Mouse (Mus musculus): ENCODE results near the gene Gabrr3. TPM values are rescaled to one million over a fixed set of nuclear protein-coding genes. Genes with fewer than 3 reads are reported as not detected.

Gabrr3 gene
- total RNA-seq (2012; rRNA removed) (not detected in 2 replicates), total RNA-seq (2014; rRNA removed) (not detected in 2 replicates), polyA plus RNA-seq (2012; ENCODE audit: insufficient read length, low read depth) (not detected in 2 replicates)

DNA sequence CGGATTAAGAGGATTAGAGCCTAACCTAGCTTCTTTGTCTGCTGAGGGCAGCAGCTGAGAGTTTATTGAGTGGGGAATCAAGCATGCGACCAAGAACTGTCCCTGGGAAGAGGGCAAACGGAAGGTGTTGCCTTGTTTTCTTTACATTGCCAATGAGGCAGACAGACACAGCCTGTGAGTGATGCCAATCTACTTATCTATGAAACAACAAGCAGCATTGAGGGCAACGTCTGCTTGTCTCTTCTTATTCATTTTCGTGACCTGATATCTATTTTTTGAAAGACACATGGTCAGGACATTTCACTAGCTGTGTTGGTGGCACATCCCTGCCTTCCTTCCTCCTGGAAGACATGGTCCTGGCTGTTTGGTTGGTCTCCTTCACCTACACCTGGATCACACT lies at the start of gene Gabrr3:
Gene Gabrr3, plus strand, starts transcription at position 301 of the 400 bp plus-strand sequence.
- Histone ChIP-seq H3K27ac (ENCODE audit: insufficient read depth, low read depth) (no peak within 1 kb of the TSS), H3K27me3 (replicated peaks) (no peaks in the 10 kb centered on the region), H3K4me1 (ENCODE audit: control insufficient read depth in 1 of 2, insufficient read depth in 2 of 2) (peaks cover 4 to 10% of the 10 kb centered on the region in 2 experiments; a peak in 2 of 4 replicates), H3K36me3 (replicated peaks in 1 of 2; ENCODE audit: control insufficient read depth in 1 of 2, insufficient read depth in 1 of 2, low read length in 1 of 2) (no peaks in the 10 kb centered on the region), H3K9ac (ENCODE audit: insufficient read depth, low read depth) (no peak within 1 kb of the TSS), H3K79me2 (replicated peaks; ENCODE audit: control insufficient read depth, extremely low read depth, insufficient read depth, poor library complexity, severe bottlenecking) (no peaks in the 10 kb centered on the region), H3K4me2 (ENCODE audit: insufficient read depth, low read depth, poor library complexity, severe bottlenecking) (no peak within 1 kb of the TSS), H3K4me3 (replicated peaks in 1 of 3; ENCODE audit: low read depth in 2 of 3, low read length in 2 of 3, poor library complexity in 1 of 3) (no peak within 1 kb of the TSS), H3K9me3 (replicated peaks; ENCODE audit: low read length) (no peaks in the 10 kb centered on the region)
- in situ Hi-C loops (cut with MboI; ENCODE audit: low pct_ligation_motif_present, low pct_unique_long_range_greater_than_20kb, low sequenced_read_pairs) = loop anchor here (10.0 to 25.0 kb wide), 2 partner anchors 745 to 952 kb away; partner anchors contain the start of gene Cpox
- DNase-seq (ENCODE audit: extremely low read depth) = no peak
- dilution Hi-C loops (cut with MboI; ENCODE audit: extremely low pct_ligation_motif_present, extremely low pct_unique_long_range_greater_than_20kb, low sequenced_read_pairs) = no loop called here
- no peak for TF ChIP-seq ETS1 (conservative IDR thresholded peaks at IDR 0.05; ENCODE audit: low read depth, low read length)
- TF ChIP-seq USF1 (IDR thresholded peaks at IDR 0.05; ENCODE audit: low read depth, low read length) = no peak
- no peak for TF ChIP-seq ELF1 (IDR thresholded peaks at IDR 0.05; ENCODE audit: low read depth, low read length)
- TF ChIP-seq JUND (conservative IDR thresholded peaks at IDR 0.05; ENCODE audit: low read depth, low read length) = no peak
- no peak for TF ChIP-seq JUN (IDR thresholded peaks at IDR 0.05; ENCODE audit: insufficient read depth, low read depth, low read length)
- no peak for TF ChIP-seq BHLHE40 (IDR thresholded peaks at IDR 0.05; ENCODE audit: low read depth, low read length)
- no peak for TF ChIP-seq POLR2AphosphoS2 (IDR thresholded peaks at IDR 0.05; ENCODE audit: low read depth, low read length)
- TF ChIP-seq ZMIZ1 (IDR thresholded peaks at IDR 0.05; ENCODE audit: low read depth, low read length) = no peak
- TF ChIP-seq POLR2A (IDR thresholded peaks at IDR 0.05; ENCODE audit: low read depth, low read length) = no peak
- no peak for TF ChIP-seq MAX (IDR thresholded peaks at IDR 0.05; ENCODE audit: low read length)
- TF ChIP-seq E2F4 (IDR thresholded peaks at IDR 0.05; ENCODE audit: insufficient replicate concordance, low read depth, low read length) = no peak
- no peak for TF ChIP-seq NELFE (IDR thresholded peaks at IDR 0.05; ENCODE audit: low read depth, low read length)

DNA sequence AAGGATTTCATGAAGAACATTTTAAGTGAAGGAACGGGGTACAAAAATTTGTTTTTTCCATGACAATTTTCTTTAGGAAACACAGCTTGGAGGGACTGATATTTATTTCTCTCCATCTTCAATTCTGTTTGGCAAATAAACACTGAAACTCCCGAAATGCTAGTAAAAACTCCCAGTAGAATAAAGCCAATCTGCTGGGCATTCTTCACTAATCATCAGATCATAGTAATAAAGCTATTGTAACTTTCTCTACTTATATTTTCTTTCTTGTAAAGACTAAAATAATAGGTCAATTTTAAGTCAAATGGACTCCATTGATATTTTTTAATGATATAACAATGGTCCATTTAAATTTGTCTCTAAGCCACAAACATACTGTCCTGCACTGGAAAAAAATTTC lies 43.2 kb upstream of the Gabrr3 start, which contains the start of gene Olfr209:
Gene Olfr209, minus strand, starts transcription at position 101 of the 400 bp plus-strand sequence.
- no peak within 1 kb of the TSS for H3K27ac ChIP-seq (ENCODE audit: insufficient read depth, low read depth)
- DNase-seq (ENCODE audit: extremely low read depth) = no peak
- H3K36me3 ChIP-seq (replicated peaks in 1 of 2; ENCODE audit: control insufficient read depth in 1 of 2, insufficient read depth in 1 of 2, low read length in 1 of 2) = no peaks in the 10 kb centered on the region
- no peak within 1 kb of the TSS for H3K4me2 ChIP-seq (ENCODE audit: insufficient read depth, low read depth, poor library complexity, severe bottlenecking)
- H3K4me3 ChIP-seq (replicated peaks in 1 of 3; ENCODE audit: low read depth in 2 of 3, low read length in 2 of 3, poor library complexity in 1 of 3) = no peak within 1 kb of the TSS
- no peaks in the 10 kb centered on the region for H3K4me1 ChIP-seq (ENCODE audit: control insufficient read depth in 1 of 2, insufficient read depth in 2 of 2)
- dilution Hi-C loops (cut with MboI; ENCODE audit: extremely low pct_ligation_motif_present, extremely low pct_unique_long_range_greater_than_20kb, low sequenced_read_pairs) = no loop called here
- in situ Hi-C loops (cut with MboI; ENCODE audit: low pct_ligation_motif_present, low pct_unique_long_range_greater_than_20kb, low sequenced_read_pairs) = no loop called here
- TF ChIP-seq NELFE (IDR thresholded peaks at IDR 0.05; ENCODE audit: low read depth, low read length) = no peak
- TF ChIP-seq ZNF384 (IDR thresholded peaks at IDR 0.05; ENCODE audit: low read depth, low read length) = no peak
- no peak for TF ChIP-seq RCOR1 (conservative IDR thresholded peaks at IDR 0.05; ENCODE audit: low read depth, low read length)
- no peak for TF ChIP-seq CHD1 (IDR thresholded peaks at IDR 0.05; ENCODE audit: low read depth, low read length)
- no peak for TF ChIP-seq PAX5 (IDR thresholded peaks at IDR 0.05; ENCODE audit: low read length)
- TF ChIP-seq ZC3H11A (IDR thresholded peaks at IDR 0.05; ENCODE audit: low read depth, low read length) = no peak
- no peak for TF ChIP-seq ETS1 (conservative IDR thresholded peaks at IDR 0.05; ENCODE audit: low read depth, low read length)
- no peaks in the 10 kb centered on the region for H3K9me3 ChIP-seq (replicated peaks; ENCODE audit: low read length)
- H3K27me3 ChIP-seq (replicated peaks) = no peaks in the 10 kb centered on the region
- no peak within 1 kb of the TSS for H3K9ac ChIP-seq (ENCODE audit: insufficient read depth, low read depth)
- H3K79me2 ChIP-seq (replicated peaks; ENCODE audit: control insufficient read depth, extremely low read depth, insufficient read depth, poor library complexity, severe bottlenecking) = no peaks in the 10 kb centered on the region

Measured in CH12.LX (cell line).